Mouse (Mus musculus) hindbrain, embryonic 14.5 days (tissue): ENCODE data around the gene Hspa1l. TPM values are rescaled to one million over a fixed set of nuclear protein-coding genes. Genes with fewer than 3 reads are reported as not detected.

Source experiments
- ATAC-seq: fragments of 200-750 bp; cut with Nextera tagmentation; 2 replicates; pipeline ENCODE4 v1.8.0; 2017; ENCODE audit warnings: moderate number of reproducible peaks, mild to moderate bottlenecking, moderate TSS enrichment, moderate library complexity; ENCODE audit not compliant: low FRiP score
- DNase-seq: peaks from one replicate; pipeline ENCODE4 v3.0.0-alpha.2; 2015; ENCODE audit warnings: low spot score
- H3K27ac ChIP-seq: fragments of 300-500 bp; sonication (generic); 2 replicates; pipeline ENCODE4 v1.5.1; 2014; ENCODE audit warnings: mild to moderate bottlenecking, moderate library complexity
- H3K27me3 ChIP-seq: fragments of 300-500 bp; sonication (generic); 2 replicates; pipeline ENCODE4 v1.6.1; 2014; ENCODE audit warnings: mild to moderate bottlenecking, low read length, mixed read lengths; ENCODE audit not compliant: control insufficient read depth, insufficient read depth
- H3K36me3 ChIP-seq: fragments of 300-500 bp; sonication (generic); replicated peaks from 2 replicates; pipeline ENCODE4 v1.6.1; 2014; ENCODE audit not compliant: control insufficient read depth, insufficient read depth
- H3K4me1 ChIP-seq: fragments of 300-500 bp; sonication (generic); replicated peaks from 2 replicates; pipeline ENCODE4 v1.6.1; 2014; ENCODE audit warnings: antibody characterized with exemption, low read length, mixed read lengths; ENCODE audit not compliant: control insufficient read depth, insufficient read depth
- H3K4me2 ChIP-seq: fragments of 300-500 bp; sonication (generic); replicated peaks from 2 replicates; pipeline ENCODE4 v1.6.1; 2014; ENCODE audit warnings: mild to moderate bottlenecking, moderate library complexity
- H3K4me3 ChIP-seq: fragments of 300-500 bp; sonication (generic); replicated peaks from 2 replicates; pipeline ENCODE4 v1.5.1; 2014; ENCODE audit warnings: mild to moderate bottlenecking, low read length
- H3K9ac ChIP-seq: fragments of 300-500 bp; sonication (generic); 2 replicates; pipeline ENCODE4 v1.6.1; 2014
- H3K9me3 ChIP-seq: fragments of 300-500 bp; sonication (generic); 2 replicates; pipeline ENCODE4 v1.6.1; 2016; ENCODE audit warnings: low read length; ENCODE audit not compliant: control insufficient read depth
- whole genome bisulfite sequencing: fragments of 180-500 bp; shearing (Covaris S2); extraction: QIAGEN DNeasy Blood & Tissue Kit; methylation state at CpG from one replicate; pipeline ENCODE4 v1.1.7; 2014; 5-methylcytosine and 5-hydroxymethylcytosine counted together
- polyA plus RNA-seq: library from polyadenylated mRNA; unstranded; fragments of >200 nt; fragmentation: Nextera tagmentation; extraction: Ambion mirVana; gene quantifications from 2 replicates; pipeline ENCODE4 v1.2.1, GENCODE M21; 2014

Gene Hspa1l
- polyA plus RNA-seq, 1 experiment from 2014 or later: 1.9 TPM

DNA sequence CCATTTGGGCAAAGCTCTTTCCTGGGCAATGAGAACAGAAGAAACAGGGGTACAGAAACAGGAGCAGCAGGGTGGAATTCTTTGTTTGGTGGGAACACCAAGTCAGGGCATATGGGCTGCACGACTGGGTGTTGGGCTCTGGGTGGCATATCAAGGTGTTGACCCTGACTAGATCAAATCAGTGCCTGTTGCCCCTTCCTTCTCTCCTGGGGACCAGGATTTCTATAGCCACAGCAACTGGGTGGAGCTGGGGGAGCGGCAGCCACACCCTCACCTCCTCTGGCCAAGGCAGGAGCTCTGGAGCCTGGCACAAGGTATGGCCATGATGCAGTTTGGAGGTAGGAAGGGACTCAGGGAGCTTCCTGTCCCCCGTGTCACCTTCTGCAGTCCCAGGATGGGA is 45.7 kb downstream of the Hspa1l start:
- 89% methylated on average over 3 of the region's 3 CpGs for WGBS
- Histone ChIP-seq H3K27ac (no peak overlapping the region), H3K9ac (no peak overlapping the region), H3K36me3 (peaks cover 38% of the 10 kb centered on the region), H3K4me1 (no peaks in the 10 kb centered on the region), H3K4me2 (no peak overlapping the region), H3K9me3 (no peaks in the 10 kb centered on the region), H3K4me3 (no peak overlapping the region), H3K27me3 (no peaks in the 10 kb centered on the region)
- no peak for ATAC-seq
- DNase-seq: no peak

DNA sequence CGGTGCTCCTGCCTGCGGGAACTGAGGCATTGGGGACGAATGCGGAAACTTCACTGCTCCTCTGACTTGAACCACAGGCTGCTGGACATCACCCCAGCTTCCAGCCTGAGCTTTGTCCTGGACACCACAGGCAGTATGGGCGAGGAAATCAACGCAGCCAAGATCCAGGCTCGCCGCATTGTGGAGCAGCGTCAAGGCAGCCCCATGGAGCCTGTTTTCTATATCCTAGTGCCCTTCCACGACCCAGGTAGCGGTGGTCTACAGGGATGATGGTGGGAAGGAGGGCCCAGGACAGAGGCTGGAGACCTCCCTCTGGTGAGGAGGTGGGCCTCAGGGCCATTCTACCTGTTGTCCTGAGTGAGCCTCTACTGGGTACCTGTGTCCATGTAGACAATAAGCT is 47.4 kb downstream of the Hspa1l start:
- ATAC-seq (no peak), DNase-seq (no peak)
- no peaks in the 10 kb centered on the region for H3K4me1 ChIP-seq
- H3K9me3 ChIP-seq: no peaks in the 10 kb centered on the region
- H3K36me3 ChIP-seq: peaks cover 20% of the 10 kb centered on the region
- no peak overlapping the region for H3K9ac ChIP-seq
- no peak overlapping the region for H3K4me3 ChIP-seq
- H3K27me3 ChIP-seq: no peaks in the 10 kb centered on the region
- no peak overlapping the region for H3K27ac ChIP-seq
- 74% methylated on average over 11 of the region's 11 CpGs for WGBS
- no peak overlapping the region for H3K4me2 ChIP-seq

DNA sequence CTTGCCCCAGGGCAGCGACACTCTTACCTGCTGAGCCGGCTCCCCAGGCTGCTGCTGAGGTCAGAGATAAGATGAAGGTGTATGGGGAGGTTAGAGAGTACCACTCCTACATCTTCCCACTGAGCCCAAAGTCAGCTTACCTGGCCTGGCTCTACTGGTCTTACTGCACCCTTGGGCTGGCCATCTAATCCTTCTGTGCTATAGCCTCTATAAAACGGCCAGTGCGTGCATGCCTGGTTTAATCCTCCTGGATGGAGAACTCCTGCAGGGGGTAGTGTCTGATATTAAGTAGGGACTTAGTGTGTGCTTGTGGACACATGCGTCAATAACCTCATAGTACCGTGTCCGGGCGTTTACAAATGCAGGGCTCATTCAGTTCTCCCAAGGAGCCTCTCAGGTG is 48.0 kb downstream of the Hspa1l start:
- DNase-seq: no peak
- 90% methylated on average over 8 of the region's 8 CpGs for WGBS

DNA sequence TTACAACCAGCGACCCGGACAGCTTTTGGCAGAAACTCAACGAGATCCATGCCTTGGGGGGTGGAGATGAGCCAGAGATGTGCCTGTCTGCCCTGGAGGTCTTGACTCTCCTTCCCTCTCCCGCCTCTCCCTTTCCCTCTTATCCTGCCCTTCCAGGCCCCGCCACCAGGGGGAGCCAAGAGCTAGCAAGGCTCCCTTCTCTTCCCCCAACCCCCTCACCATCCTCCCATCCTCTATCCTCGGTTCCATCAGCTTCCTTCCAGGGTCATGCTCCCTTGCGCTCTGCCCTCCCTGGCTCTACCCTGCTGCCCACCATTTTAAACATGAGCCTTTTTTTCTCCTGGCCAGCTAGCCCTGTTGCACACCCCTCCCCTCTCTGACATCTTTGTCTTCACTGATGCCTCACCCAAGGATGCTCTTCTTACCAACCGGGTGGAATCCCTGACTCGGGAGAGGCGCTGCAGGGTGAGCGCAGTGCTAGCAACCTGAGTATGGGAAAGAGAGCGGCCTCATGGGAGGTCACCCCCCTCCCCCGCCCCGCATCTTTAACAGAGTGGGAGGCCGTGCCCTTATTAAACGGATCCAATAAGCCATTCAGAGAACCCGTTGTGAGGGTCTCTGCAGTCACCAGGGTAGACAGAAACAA is 48.8 kb downstream of the Hspa1l start:
- no peak overlapping the region for H3K27ac ChIP-seq
- peak; percentile 58 for ATAC-seq

More for the DNA sequence above, 48.0 kb downstream of the Hspa1l start:
- H3K27me3 ChIP-seq: no peaks in the 10 kb centered on the region
- H3K9ac ChIP-seq: no peak overlapping the region
- H3K27ac ChIP-seq: no peak overlapping the region
- no peak overlapping the region for H3K4me2 ChIP-seq
- no peak overlapping the region for H3K4me3 ChIP-seq
- no peaks in the 10 kb centered on the region for H3K4me1 ChIP-seq
- no peak for ATAC-seq
- H3K9me3 ChIP-seq: no peaks in the 10 kb centered on the region
- H3K36me3 ChIP-seq: peaks cover 14% of the 10 kb centered on the region

DNA sequence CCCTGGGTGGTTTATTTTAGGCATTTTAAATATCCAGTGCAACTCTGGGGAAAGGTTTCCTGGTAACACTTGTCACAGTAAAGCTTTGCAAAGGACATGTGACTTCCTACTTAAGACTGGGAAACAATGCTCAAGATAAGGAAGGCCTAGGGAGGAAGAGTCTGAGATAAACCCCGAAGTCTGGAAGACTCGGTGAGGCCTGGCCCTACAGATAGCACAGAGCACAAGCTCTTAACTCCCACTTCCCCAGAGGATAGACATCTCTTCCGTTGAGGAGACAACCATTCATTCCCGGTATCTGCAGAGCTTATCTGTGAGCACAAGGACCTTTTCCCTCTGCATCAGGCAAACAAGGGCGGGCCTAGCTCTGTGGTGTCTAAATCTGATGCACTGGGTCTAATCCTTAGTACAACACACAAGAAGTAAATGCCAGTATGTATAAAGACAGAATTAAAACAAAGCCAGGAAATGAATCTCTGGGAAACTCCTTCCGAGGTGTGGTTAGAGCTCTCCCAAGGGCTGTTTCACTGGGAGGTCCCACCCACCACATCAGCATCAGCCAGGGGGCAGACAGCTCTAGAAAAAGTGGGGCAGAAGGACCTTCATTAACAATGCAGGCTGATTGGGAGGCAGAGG is 49.5 kb downstream of the Hspa1l start:
- DNase-seq (no peak), ATAC-seq (no peak)
- 0 out of 2 replicates have a peak, but pooled peaks cover 2% of the 10 kb centered on the region for H3K36me3 ChIP-seq
- H3K4me1 ChIP-seq: no peaks in the 10 kb centered on the region
- 59% methylated on average over 6 of the region's 6 CpGs for WGBS
- H3K9me3 ChIP-seq: no peaks in the 10 kb centered on the region
- H3K9ac ChIP-seq: no peak overlapping the region
- no peaks in the 10 kb centered on the region for H3K27me3 ChIP-seq
- H3K27ac ChIP-seq: no peak overlapping the region
- H3K4me2 ChIP-seq: no peak overlapping the region
- no peak overlapping the region for H3K4me3 ChIP-seq

More for the DNA sequence above, 48.8 kb downstream of the Hspa1l start:
- H3K4me2 ChIP-seq: peak overlapping the region; percentile 27; the same call in 1 of the 2 replicates
- no peak overlapping the region for H3K4me3 ChIP-seq
- H3K9me3 ChIP-seq: no peaks in the 10 kb centered on the region
- H3K4me1 ChIP-seq: no peaks in the 10 kb centered on the region
- 6% methylated on average over 17 of the region's 17 CpGs for WGBS
- peaks cover 6% of the 10 kb centered on the region for H3K36me3 ChIP-seq
- no peak overlapping the region for H3K9ac ChIP-seq
- no peaks in the 10 kb centered on the region for H3K27me3 ChIP-seq
- peak; percentile 75 for DNase-seq

DNA sequence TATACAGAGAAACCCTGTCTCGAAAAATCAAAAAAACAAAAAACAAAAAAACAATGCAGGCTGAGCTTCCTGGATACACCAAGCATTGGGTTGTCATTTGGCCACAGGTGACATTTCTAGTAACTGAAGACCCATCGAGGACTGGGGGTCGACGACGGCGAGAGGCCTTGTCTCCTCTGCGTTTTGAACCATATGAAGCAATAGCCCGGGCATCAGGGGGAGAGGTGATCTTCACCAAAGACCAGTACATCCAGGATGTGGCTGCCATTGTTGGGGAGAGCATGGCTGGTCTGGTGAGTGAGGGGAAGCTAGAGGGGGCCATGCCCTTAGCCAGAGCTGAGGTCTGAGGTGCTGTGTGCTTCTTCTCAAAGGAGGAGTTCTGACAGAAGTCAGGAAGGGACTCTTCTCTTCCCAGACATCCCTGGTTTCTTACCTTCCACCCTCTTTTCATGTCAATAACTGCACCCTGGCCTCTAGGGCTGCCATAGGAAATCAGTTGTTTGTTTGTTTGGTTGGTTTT is 50.1 kb downstream of the Hspa1l start:
- Histone ChIP-seq H3K4me2 (no peak overlapping the region), H3K4me3 (no peak overlapping the region), H3K9ac (no peak overlapping the region), H3K36me3 (no peaks in the 10 kb centered on the region), H3K9me3 (no peaks in the 10 kb centered on the region), H3K4me1 (peaks cover 2% of the 10 kb centered on the region; the same call in 1 of the 2 replicates), H3K27ac (no peak overlapping the region), H3K27me3 (no peaks in the 10 kb centered on the region)
- DNase-seq: no peak
- no peak for ATAC-seq
- 93% methylated on average over 8 of the region's 8 CpGs for WGBS

DNA sequence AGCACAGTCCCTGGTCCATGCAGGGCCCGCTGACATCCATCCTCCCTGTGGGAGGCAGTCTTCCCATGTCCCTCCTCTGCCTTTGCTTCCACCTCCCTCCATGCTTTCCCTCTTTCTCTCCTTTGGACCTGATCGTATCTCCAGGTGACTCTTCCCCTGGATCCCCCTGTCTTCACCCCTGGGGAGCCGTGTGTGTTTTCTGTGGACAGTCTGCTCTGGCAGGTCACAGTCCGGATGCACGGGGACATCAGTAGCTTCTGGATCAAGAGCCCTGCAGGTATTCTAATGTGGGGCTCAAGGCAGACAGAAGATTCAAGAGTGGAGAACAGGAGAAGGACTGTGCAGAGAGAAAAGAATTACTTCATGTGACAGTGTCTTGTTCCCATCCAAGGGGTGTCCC is 50.7 kb downstream of the Hspa1l start:
- 81% methylated on average over 5 of the region's 5 CpGs for WGBS
- H3K4me2 ChIP-seq: no peak overlapping the region
- H3K27me3 ChIP-seq: no peaks in the 10 kb centered on the region
- no peak overlapping the region for H3K9ac ChIP-seq
- H3K36me3 ChIP-seq: no peaks in the 10 kb centered on the region
- H3K4me1 ChIP-seq: peaks cover 4% of the 10 kb centered on the region; the same call in 1 of the 2 replicates
- no peak for ATAC-seq
- no peak overlapping the region for H3K27ac ChIP-seq
- no peak overlapping the region for H3K4me3 ChIP-seq
- no peak for DNase-seq
- H3K9me3 ChIP-seq: no peaks in the 10 kb centered on the region

DNA sequence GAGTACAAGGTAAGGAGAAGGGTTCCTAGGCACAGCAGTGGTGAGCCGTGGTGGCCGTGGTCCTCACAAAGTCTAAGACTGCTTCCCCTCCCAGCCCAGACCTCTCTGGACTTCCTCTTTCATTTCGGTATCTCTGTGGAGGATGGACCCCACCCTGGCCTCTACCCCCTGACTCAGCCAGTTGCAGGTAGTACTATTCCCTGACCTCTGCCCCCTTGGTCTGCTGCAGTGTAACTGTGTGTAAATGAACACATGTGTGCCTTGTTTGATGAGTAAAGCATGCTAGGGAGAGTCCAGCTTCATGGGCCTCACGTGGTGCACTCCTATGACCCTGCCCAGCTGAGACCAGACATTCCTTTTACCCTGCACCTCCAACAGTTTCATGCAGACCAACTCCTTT is 51.3 kb downstream of the Hspa1l start:
- H3K4me3 ChIP-seq: no peak overlapping the region
- DNase-seq: no peak

DNA sequence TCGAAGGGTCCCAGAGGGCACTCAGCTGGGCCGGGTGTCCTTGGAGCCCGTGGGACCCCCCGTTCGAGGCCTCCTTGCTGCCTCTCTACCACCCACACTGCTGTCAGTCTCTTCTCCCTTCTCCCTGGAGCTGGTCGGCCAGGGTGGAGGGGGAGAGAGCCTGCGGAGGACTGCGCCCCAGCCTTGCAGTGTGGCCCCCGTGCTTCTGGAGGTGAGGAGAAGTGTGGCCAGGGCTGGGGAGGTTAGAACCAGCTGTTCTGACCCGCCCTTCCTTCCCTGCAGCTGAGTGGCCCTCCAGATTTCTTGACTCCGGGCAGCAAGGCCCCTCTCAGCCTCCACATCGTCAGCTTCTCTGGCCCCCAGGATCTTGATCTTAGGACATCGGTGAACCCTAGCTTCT is 51.8 kb downstream of the Hspa1l start:
- H3K4me3 ChIP-seq: no peak overlapping the region
- peaks cover 4% of the 10 kb centered on the region; the same call in 1 of the 2 replicates for H3K4me1 ChIP-seq
- H3K9me3 ChIP-seq: no peaks in the 10 kb centered on the region
- H3K4me2 ChIP-seq: no peak overlapping the region
- H3K36me3 ChIP-seq: no peaks in the 10 kb centered on the region
- no peaks in the 10 kb centered on the region for H3K27me3 ChIP-seq
- H3K27ac ChIP-seq: no peak overlapping the region
- DNase-seq: no peak
- H3K9ac ChIP-seq: no peak overlapping the region
- WGBS: 82% methylated on average over 12 of the region's 13 CpGs
- no peak for ATAC-seq

More for the DNA sequence above, 51.3 kb downstream of the Hspa1l start:
- WGBS: 83% methylated on average over 4 of the region's 4 CpGs
- Histone ChIP-seq H3K9me3 (no peaks in the 10 kb centered on the region), H3K9ac (no peak overlapping the region), H3K27me3 (no peaks in the 10 kb centered on the region), H3K4me2 (no peak overlapping the region), H3K36me3 (no peaks in the 10 kb centered on the region), H3K27ac (no peak overlapping the region), H3K4me1 (peaks cover 4% of the 10 kb centered on the region; the same call in 1 of the 2 replicates)
- no peak for ATAC-seq
